Mouse (Mus musculus) heart, adult 2 months (tissue): ENCODE measurements around the gene Pigu. TPM values are rescaled to one million over a fixed set of nuclear protein-coding genes. Genes with fewer than 3 reads are reported as not detected.

Experiments used
- DNase-seq, 2 experiments: peaks; one replicate each; pipeline ENCODE4 v3.0.0; 2021
- H3K27ac ChIP-seq: fragments of 200-600 bp; 2 replicates; pipeline ENCODE4 v1.8.1; 2022
- H3K27me3 ChIP-seq: fragments of 200-500 bp; 2 replicates; pipeline ENCODE4 v1.6.1; 2012; ENCODE audit warnings: mild to moderate bottlenecking, low read length, inconsistent platforms, mixed read lengths; ENCODE audit not compliant: control insufficient read depth, insufficient read depth
- H3K36me3 ChIP-seq: fragments of 200-500 bp; 2 replicates; pipeline ENCODE4 v1.6.1; 2012; ENCODE audit warnings: low read length, inconsistent platforms; ENCODE audit not compliant: control insufficient read depth, insufficient read depth
- H3K4me1 ChIP-seq: fragments of 200-500 bp; 2 replicates; pipeline ENCODE4 v1.6.1; 2011; ENCODE audit warnings: low read length; ENCODE audit not compliant: control insufficient read depth, insufficient read depth
- H3K4me3 ChIP-seq: fragments of 200-600 bp; 2 replicates; pipeline ENCODE4 v1.8.1; 2022
- H3K79me2 ChIP-seq: fragments of 200-500 bp; replicated peaks from 2 replicates; pipeline ENCODE4 v1.6.1; 2012; ENCODE audit warnings: mild to moderate bottlenecking, inconsistent platforms, low read length, moderate library complexity, mixed read lengths; ENCODE audit not compliant: control insufficient read depth, insufficient read depth
- H3K9ac ChIP-seq: fragments of 200-500 bp; 2 replicates; pipeline ENCODE4 v1.6.1; 2012; ENCODE audit warnings: low read depth, mild to moderate bottlenecking, control low read depth, inconsistent platforms, low read length, mixed read lengths
- CTCF ChIP-seq: fragments of 200-600 bp; IDR thresholded peaks from 2 replicates; pipeline ENCODE4 v1.8.1; 2022; ENCODE audit warnings: antibody characterized with exemption, mild to moderate bottlenecking, moderate library complexity
- EP300 ChIP-seq: fragments of 200-500 bp; IDR thresholded peaks from 2 replicates; pipeline ENCODE4 v1.6.1; 2011; ENCODE audit warnings: low read depth, low read length, control low read depth; ENCODE audit not compliant: insufficient read depth
- POLR2A ChIP-seq: fragments of 200-500 bp; IDR thresholded peaks from 2 replicates; pipeline ENCODE4 v1.6.1; 2011; ENCODE audit warnings: mild to moderate bottlenecking, low read depth, low read length, control low read depth; ENCODE audit not compliant: insufficient read depth
- WGBS: fragments of 180-500 bp; shearing (Covaris S2); methylation state at CpG from one replicate; pipeline ENCODE4 v1.1.7; 2018; 5-methylcytosine and 5-hydroxymethylcytosine counted together
- intact Hi-C: fragments of 180-260 bp; cut with DNase I; formaldehyde crosslinking; loops from one replicate; pipeline ENCODE4 v1.15.1; 2025
- polyA plus RNA-seq: library from polyadenylated mRNA; depleted of rRNA; stranded (reverse); fragments of >200 nt; gene quantifications from 2 replicates; pipeline ENCODE4 v1.2.3, GENCODE M21; 2012
- total RNA-seq, 2 experiments: library from RNA; stranded (reverse); gene quantifications; 2 replicates each; pipeline ENCODE4 v1.2.3; 2021

The Pigu gene
- total and polyA plus RNA-seq, 3 experiments, result 26.2 to 44.8 (median 26.6) TPM

GRCm38 (mm10) chr2:155330811-155331210 lies 26.4 kb downstream of the Pigu start:
- DNase-seq, result no peak
- WGBS, result 79% methylated on average over 4 of the region's 4 CpGs
- intact Hi-C loops, result no loop called here

GRCm38 (mm10) chr2:155329707-155330106 lies 27.5 kb downstream of the Pigu start:
- H3K4me1 ChIP-seq, result no peaks in the 10 kb centered on the region
- no peaks in the 10 kb centered on the region; the same call in 1 of the 2 replicates for H3K36me3 ChIP-seq
- no peak overlapping the region for H3K27ac ChIP-seq
- H3K4me3 ChIP-seq, result no peak overlapping the region
- 93% methylated on average over 2 of the region's 2 CpGs for WGBS
- intact Hi-C loops, result no loop called here
- no peaks in the 10 kb centered on the region for H3K79me2 ChIP-seq
- no peak for DNase-seq
- TF ChIP-seq EP300 (no peak), CTCF (no peak), POLR2A (no peak)
- H3K27me3 ChIP-seq, result no peaks in the 10 kb centered on the region
- no peak overlapping the region for H3K9ac ChIP-seq

More at GRCm38 (mm10) chr2:155330811-155331210, 26.4 kb downstream of the Pigu start:
- no peaks in the 10 kb centered on the region for H3K4me1 ChIP-seq
- no peak overlapping the region for H3K9ac ChIP-seq
- H3K79me2 ChIP-seq, result no peaks in the 10 kb centered on the region
- TF ChIP-seq POLR2A, result no peak
- no peaks in the 10 kb centered on the region for H3K36me3 ChIP-seq
- no peak overlapping the region for H3K4me3 ChIP-seq
- no peaks in the 10 kb centered on the region for H3K27me3 ChIP-seq
- no peak overlapping the region for H3K27ac ChIP-seq

DNA sequence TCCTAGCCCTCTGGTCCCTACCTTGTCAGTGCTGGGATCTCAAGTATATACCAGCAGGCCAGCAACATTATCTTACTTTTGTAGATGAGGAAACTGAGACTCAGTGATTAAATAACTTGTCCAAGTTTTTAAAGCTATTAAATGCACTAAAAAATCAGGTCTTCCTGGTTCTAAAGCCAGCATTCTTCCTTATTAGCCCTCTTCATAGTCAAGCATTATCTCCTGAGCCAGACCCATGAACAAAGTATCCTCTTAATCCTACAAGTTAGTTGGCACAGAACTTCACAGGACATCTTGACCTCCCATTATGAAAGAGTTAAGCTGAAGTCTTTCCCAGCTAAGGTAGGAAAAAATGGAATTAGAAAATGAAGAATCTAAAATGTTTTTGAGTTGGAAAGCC lies 28.3 kb downstream of the Pigu start:
- Histone ChIP-seq H3K27ac (no peak overlapping the region), H3K36me3 (no peaks in the 10 kb centered on the region; the same call in 1 of the 2 replicates)
- intact Hi-C loops, result no loop called here

DNA sequence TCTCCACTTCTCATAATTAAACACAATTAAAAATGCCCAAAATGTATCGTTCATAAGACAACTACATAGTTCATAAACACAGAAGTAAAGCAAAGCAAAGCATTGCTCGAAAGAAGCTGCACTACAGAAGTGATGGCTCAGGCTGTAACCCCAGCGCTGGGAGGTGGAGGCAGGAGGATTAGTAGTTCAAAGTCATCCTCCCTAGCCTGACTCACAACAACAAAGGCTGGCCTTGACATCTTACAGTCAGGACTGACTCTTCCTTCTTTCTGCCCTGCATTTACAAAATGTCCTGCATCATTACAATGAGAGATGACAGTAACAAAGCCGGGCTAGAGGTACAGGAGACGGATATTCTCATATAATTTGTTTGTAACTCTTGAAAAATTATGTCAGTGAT lies 29.3 kb downstream of the Pigu start:
- H3K4me3 ChIP-seq, result no peak overlapping the region
- H3K36me3 ChIP-seq, result no peaks in the 10 kb centered on the region; the same call in 1 of the 2 replicates
- H3K27ac ChIP-seq, result no peak overlapping the region
- H3K4me1 ChIP-seq, result no peaks in the 10 kb centered on the region
- H3K9ac ChIP-seq, result no peak overlapping the region
- 88% methylated on average over 5 of the region's 5 CpGs for WGBS
- intact Hi-C loops, result no loop called here
- DNase-seq, result no peak
- no peaks in the 10 kb centered on the region for H3K27me3 ChIP-seq
- no peaks in the 10 kb centered on the region for H3K79me2 ChIP-seq
- TF ChIP-seq POLR2A (no peak), CTCF (no peak), EP300 (no peak)

More for the DNA sequence above, 28.3 kb downstream of the Pigu start:
- Histone ChIP-seq H3K4me1 (no peaks in the 10 kb centered on the region), H3K79me2 (no peaks in the 10 kb centered on the region), H3K27me3 (no peaks in the 10 kb centered on the region), H3K9ac (no peak overlapping the region), H3K4me3 (no peak overlapping the region)
- DNase-seq, result no peak
- TF ChIP-seq EP300 (no peak), POLR2A (no peak), CTCF (no peak)

DNA sequence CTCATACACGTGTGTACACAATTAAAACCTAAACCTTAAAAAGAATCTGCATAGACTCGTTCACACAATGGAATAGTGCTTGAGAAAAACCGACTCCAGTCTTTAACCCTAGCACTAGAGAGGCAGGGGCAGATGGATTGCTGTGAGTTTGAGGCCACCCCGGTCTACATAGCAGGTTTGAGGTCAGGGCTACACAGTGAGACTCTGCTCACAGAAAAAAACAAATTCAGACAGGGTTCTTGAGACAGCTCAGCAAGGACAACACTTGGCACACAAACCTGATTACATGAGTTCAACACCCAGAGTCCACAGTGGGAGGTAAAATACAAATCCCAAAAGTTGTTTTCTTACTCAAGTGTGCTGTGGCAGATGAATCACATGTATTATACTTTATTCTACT lies 31.2 kb downstream of the Pigu start:
- peaks cover 2% of the 10 kb centered on the region for H3K36me3 ChIP-seq
- TF ChIP-seq CTCF, result no peak
- TF ChIP-seq POLR2A, result no peak
- TF ChIP-seq EP300, result no peak
- DNase-seq, result no peak
- intact Hi-C loops, result no loop called here
- H3K4me1 ChIP-seq, result peaks cover under 1% of the 10 kb centered on the region
- H3K9ac ChIP-seq, result no peak overlapping the region
- no peak overlapping the region for H3K4me3 ChIP-seq
- WGBS, result 88% methylated on average over 4 of the region's 4 CpGs
- no peaks in the 10 kb centered on the region for H3K27me3 ChIP-seq
- H3K27ac ChIP-seq, result no peak overlapping the region
- H3K79me2 ChIP-seq, result no peaks in the 10 kb centered on the region

- no peaks in the 10 kb centered on the region for H3K27me3 ChIP-seq
- no peaks in the 10 kb centered on the region for H3K79me2 ChIP-seq
- intact Hi-C loops, result no loop called here
- no peak overlapping the region for H3K9ac ChIP-seq
- TF ChIP-seq EP300 (0 out of 2 replicates have a peak, but pooled peaks have one; percentile 11), POLR2A (no peak), CTCF (no peak)
- WGBS, result 24% methylated on average over 5 of the region's 5 CpGs
- no peak overlapping the region for H3K4me3 ChIP-seq
- H3K27ac ChIP-seq, result no peak overlapping the region
- peaks cover 7% of the 10 kb centered on the region for H3K4me1 ChIP-seq
- peaks cover 4% of the 10 kb centered on the region for H3K36me3 ChIP-seq
- peak; percentile 54 for DNase-seq
Observed at GRCm38 (mm10) chr2:155320596-155320995, 36.6 kb downstream of the Pigu start.
